Mouse (Mus musculus) retina, adult 2 months (tissue): ENCODE measurements at regions not wholly inside any gene's neighbourhood (a gene's known extent, or its start where the extent isn't known, plus 50 kb on each side); places are given as distances from the start of the nearest gene placed in this dataset.

Source experiments
- DNase-seq: peaks from one replicate; pipeline ENCODE4 v3.0.0-alpha.2; 2012; ENCODE audit warnings: low read depth, low spot score

DNA sequence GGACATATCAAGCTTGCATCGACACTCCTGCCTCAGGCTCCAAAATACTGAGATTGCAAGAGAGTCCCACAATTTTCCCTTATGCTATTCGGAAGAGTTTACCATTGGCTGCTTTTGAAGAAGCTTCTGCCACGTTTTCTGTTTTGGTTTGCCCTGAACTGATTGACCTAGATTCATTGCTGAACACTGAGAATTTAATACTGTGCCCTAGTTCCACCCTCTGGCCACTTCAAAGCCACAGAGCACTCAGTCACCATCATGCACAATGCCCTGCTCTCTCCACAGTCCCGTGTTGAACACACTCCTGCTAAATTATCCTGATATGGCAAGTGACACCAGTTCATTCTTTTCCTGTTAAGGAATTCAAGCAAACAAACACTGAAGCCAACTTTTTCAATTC is 441.7 kb upstream of the Lrfn5 start:
- peak; percentile 6 for DNase-seq
